Mouse (Mus musculus): Measurements from ENCODE around the gene Gm813.

DNA sequence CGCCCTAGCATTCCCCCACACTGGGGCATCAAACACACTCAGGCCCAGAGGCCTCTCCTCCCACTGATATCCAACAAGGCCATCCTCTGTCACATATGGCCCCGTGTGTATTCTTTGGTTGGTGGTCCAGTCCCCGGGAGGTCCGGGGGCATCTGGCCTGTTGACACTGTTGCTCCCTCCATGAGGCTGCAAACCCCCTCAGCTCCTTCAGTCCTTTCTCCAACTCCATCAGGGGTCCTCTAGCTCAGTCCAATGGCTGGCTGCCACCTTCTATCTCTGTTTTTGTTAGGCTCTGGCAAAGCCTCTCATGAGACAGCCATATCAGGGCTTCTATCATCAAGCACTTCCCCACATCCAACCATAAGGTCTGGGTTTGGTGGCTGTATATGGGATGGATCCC lies 39.7 kb upstream of the Gm813 start:
- no peak for TF ChIP-seq EP300 (optimal IDR thresholded peaks at IDR 0.05)
- TF ChIP-seq CTCF (IDR thresholded peaks at IDR 0.05; ENCODE audit: low read depth) = no peak
